Mouse (Mus musculus) liver, adult 2 months (tissue): Measurements from ENCODE around the gene Gm28729.

Source experiments
- CTCF ChIP-seq: fragments of 200-500 bp; IDR thresholded peaks from 2 replicates; pipeline ENCODE4 v1.5.1; 2011; ENCODE audit warnings: low read depth, low read length, control low read depth
- POLR2A ChIP-seq: fragments of 200-500 bp; IDR thresholded peaks from 2 replicates; pipeline ENCODE4 v1.6.1; 2011; ENCODE audit warnings: low read length, control low read depth; ENCODE audit not compliant: insufficient read depth; ENCODE audit errors: extremely low read depth

GRCm38 (mm10) chr9:96516806-96517205 lies 8.3 kb downstream of the Gm28729 start:
- TF ChIP-seq POLR2A, result no peak
- no peak for TF ChIP-seq CTCF
